Mouse (Mus musculus) stomach, postnatal 0 days (tissue): ENCODE results near the gene Tyk2. TPM values are rescaled to one million over a fixed set of nuclear protein-coding genes. Genes with fewer than 3 reads are reported as not detected.

ENCODE experiments used
- ATAC-seq: fragments of 200-750 bp; cut with Nextera tagmentation; 2 replicates; pipeline ENCODE4 v1.8.0; 2017; ENCODE audit not compliant: low FRiP score, low TSS enrichment
- DNase-seq: peaks from one replicate; pipeline ENCODE4 v3.0.0-alpha.2; 2016; ENCODE audit warnings: low spot score
- H3K27ac ChIP-seq: fragments of 300-500 bp; sonication (generic); replicated peaks from 2 replicates; pipeline ENCODE4 v1.5.1; 2014; ENCODE audit warnings: mild to moderate bottlenecking, control low read depth
- H3K27me3 ChIP-seq: fragments of 300-500 bp; sonication (generic); 2 replicates; pipeline ENCODE4 v1.6.1; 2014; ENCODE audit warnings: low read length; ENCODE audit not compliant: control insufficient read depth, insufficient read depth
- H3K36me3 ChIP-seq: fragments of 300-500 bp; sonication (generic); 2 replicates; pipeline ENCODE4 v1.6.1; 2014; ENCODE audit warnings: low read length, mixed read lengths; ENCODE audit not compliant: control insufficient read depth, insufficient read depth
- H3K4me1 ChIP-seq: fragments of 300-500 bp; sonication (generic); replicated peaks from 2 replicates; pipeline ENCODE4 v1.6.1; 2014; ENCODE audit warnings: antibody characterized with exemption; ENCODE audit not compliant: control insufficient read depth, insufficient read depth
- H3K4me2 ChIP-seq: fragments of 300-500 bp; sonication (generic); replicated peaks from 2 replicates; pipeline ENCODE4 v1.6.1; 2014; ENCODE audit warnings: low read depth, mild to moderate bottlenecking, control low read depth, moderate library complexity
- H3K4me3 ChIP-seq: fragments of 300-500 bp; sonication (generic); 2 replicates; pipeline ENCODE4 v1.5.1; 2014; ENCODE audit warnings: low read depth, low read length, control low read depth
- H3K9ac ChIP-seq: fragments of 300-500 bp; sonication (generic); 2 replicates; pipeline ENCODE4 v1.6.1; 2014; ENCODE audit warnings: mild to moderate bottlenecking, low read length, control low read depth, mixed read lengths
- H3K9me3 ChIP-seq: fragments of 300-500 bp; sonication (generic); 2 replicates; pipeline ENCODE4 v1.6.1; 2016; ENCODE audit warnings: low read length; ENCODE audit not compliant: control insufficient read depth
- CTCF ChIP-seq: IDR thresholded peaks from 2 replicates; pipeline ENCODE4 v1.5.1; 2016; ENCODE audit warnings: antibody characterized with exemption, low read depth, mild to moderate bottlenecking, moderate library complexity
- EP300 ChIP-seq: optimal IDR thresholded peaks from 2 replicates; pipeline ENCODE3; 2016; ENCODE audit warnings: antibody characterized with exemption
- WGBS: fragments of 180-500 bp; shearing (Covaris S2); extraction: QIAGEN DNeasy Blood & Tissue Kit; methylation state at CpG from one replicate; pipeline ENCODE4 v1.1.7; 2014; 5-methylcytosine and 5-hydroxymethylcytosine counted together
- polyA plus RNA-seq: library from polyadenylated mRNA; unstranded; fragments of >200 nt; fragmentation: Nextera tagmentation; extraction: Ambion mirVana; gene quantifications from 2 replicates; pipeline ENCODE4 v1.2.1, GENCODE M21; 2015

Gene Tyk2
- polyA plus RNA-seq, 1 experiment from 2014 or later = 6.8 TPM

DNA sequence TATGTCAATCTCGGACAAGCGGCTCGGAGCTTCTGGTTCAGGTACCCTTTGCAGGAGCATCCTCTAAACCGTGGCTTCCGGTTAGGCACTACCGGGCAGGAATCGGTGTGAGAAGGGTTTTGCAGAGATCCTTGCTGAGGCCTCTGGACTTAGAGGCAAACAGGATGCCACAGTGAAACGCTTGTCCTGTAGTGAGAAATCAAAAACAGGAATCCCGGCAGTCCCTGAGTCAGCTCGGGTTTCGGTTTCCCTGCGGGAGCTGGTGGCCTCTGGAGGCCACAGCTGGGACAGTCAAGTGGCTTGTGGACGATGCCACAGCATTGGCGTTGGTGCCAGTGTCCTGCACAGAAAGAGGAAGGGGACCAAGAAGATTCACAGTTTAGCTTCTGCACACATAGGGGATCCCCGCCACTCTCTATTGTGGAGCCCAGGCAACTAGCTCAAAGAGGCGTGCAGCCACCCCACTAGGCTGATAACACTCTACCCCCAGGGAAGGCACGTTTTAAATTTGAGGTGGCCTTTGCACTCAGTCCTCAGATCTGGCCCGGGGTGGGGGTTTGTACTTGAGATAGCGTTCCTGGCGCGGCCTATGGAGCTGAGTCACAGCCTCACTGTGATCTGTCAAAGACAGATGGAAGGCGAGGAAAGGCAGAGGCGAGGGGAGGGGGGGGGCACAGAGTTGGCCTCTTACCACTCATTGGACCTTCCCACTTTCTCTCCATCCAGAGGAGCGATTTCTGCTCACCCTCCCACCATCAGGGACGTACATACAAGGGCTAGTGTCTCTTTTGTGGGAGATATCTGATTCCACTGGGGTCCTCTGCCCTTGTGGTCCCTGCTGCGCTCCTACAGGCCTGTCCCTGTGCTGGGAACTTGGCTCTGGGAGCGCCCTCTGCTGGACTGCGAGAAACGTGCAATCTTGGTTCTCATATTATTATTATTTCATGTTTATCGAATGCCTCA, 37.4 kb upstream of the Tyk2 start:
- peak overlapping the region; percentile 84 for H3K27ac ChIP-seq
- no peaks in the 10 kb centered on the region for H3K36me3 ChIP-seq
- peak overlapping the region; percentile 23 for H3K4me3 ChIP-seq
- H3K9me3 ChIP-seq = no peaks in the 10 kb centered on the region
- peak overlapping the region; percentile 52 for H3K9ac ChIP-seq
- DNase-seq (peak; percentile 81), ATAC-seq (peak; percentile 59)
- WGBS = 18% methylated on average over 30 of the region's 30 CpGs
- H3K27me3 ChIP-seq = peaks cover 11% of the 10 kb centered on the region
- H3K4me2 ChIP-seq = peak overlapping the region; percentile 44
- peak; percentile 96 for TF ChIP-seq CTCF
- TF ChIP-seq EP300 = no peak
- H3K4me1 ChIP-seq = peaks cover 2% of the 10 kb centered on the region

DNA sequence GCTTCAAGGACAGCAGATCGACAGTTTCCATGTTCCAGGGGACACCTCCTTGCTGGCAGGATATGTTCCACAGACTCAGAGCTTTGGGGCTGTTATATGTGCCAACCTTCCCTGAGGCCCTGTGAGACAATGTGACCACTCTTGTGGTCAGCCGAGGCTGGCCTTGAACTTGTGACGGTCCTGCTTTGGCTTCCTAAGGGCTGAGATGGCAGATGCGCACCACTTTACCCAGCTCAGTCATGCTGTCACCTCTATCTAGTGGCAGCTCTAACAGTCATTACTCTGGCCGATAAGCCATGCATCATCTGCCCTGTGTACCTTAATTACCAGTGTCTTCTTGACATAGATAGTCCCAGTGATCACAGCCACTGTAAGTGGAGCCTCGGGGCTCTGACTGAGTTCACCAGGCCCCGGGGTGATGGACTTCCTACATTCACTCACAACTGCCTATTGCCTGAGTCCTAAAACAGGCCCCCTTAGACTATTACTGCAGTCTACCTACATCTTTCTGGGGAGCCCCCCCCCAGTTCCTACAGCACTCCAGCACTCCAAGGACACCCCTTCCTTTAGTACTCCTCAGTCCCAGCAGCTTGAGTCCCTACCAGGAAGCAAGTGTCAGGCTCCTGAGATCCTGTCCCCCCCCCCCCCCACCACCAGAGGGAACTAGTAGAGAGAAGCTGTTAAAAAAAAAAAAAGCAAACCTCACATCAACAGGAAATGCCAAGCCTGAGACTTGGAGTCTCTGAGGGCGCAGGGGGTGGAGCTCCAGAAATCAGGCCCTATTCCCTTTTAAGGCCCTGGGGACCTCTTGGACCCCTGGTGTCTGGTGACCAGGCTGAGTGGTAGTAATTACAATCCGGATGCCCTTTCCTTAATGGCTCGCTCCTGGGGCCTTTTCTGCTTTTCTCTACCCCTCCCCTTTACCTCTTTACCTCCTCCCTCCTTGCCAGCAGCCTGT, 36.4 kb upstream of the Tyk2 start:
- peak overlapping the region; percentile 52 for H3K9ac ChIP-seq
- no peaks in the 10 kb centered on the region for H3K36me3 ChIP-seq
- no peak for DNase-seq
- peak overlapping the region; percentile 84 for H3K27ac ChIP-seq
- 64% methylated on average over 10 of the region's 10 CpGs for WGBS
- no peak for ATAC-seq
- TF ChIP-seq EP300 (no peak), CTCF (0 out of 2 replicates have a peak, but pooled peaks have one; percentile 12)
- H3K4me3 ChIP-seq = peak overlapping the region; percentile 23
- peak overlapping the region; percentile 44 for H3K4me2 ChIP-seq
- H3K4me1 ChIP-seq = peaks cover 2% of the 10 kb centered on the region
- peaks cover 11% of the 10 kb centered on the region for H3K27me3 ChIP-seq
- H3K9me3 ChIP-seq = no peaks in the 10 kb centered on the region

DNA sequence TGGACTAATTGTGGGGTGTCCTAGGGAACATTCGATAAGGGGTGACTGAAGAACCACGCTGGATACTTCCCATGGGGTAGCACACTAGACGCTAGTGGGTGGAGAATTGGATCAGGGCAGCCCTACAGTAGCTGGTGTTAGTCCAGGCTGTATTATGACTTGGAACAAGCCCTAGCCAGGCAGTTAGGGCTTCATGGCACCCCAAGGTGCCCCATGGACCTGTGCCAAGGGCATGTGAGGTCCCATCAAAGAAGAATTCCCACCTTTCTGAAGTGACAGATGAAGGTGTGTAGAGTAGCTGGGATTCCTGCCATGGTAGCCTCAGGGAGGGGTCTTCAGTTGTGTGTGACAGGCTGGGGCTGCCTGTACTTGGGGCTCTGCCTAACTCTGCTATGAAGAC, 35.5 kb upstream of the Tyk2 start:
- Histone ChIP-seq H3K4me3 (peak overlapping the region; percentile 52), H3K4me1 (peaks cover 2% of the 10 kb centered on the region), H3K9me3 (no peaks in the 10 kb centered on the region), H3K4me2 (peak overlapping the region; percentile 85), H3K27ac (peak overlapping the region; percentile 24; the same call in 1 of the 2 replicates), H3K27me3 (peaks cover 11% of the 10 kb centered on the region), H3K9ac (no peak overlapping the region), H3K36me3 (no peaks in the 10 kb centered on the region)
- no peak for TF ChIP-seq CTCF
- no peak for TF ChIP-seq EP300
- ATAC-seq (no peak), DNase-seq (no peak)
- 34% methylated on average over 3 of the region's 3 CpGs for WGBS

DNA sequence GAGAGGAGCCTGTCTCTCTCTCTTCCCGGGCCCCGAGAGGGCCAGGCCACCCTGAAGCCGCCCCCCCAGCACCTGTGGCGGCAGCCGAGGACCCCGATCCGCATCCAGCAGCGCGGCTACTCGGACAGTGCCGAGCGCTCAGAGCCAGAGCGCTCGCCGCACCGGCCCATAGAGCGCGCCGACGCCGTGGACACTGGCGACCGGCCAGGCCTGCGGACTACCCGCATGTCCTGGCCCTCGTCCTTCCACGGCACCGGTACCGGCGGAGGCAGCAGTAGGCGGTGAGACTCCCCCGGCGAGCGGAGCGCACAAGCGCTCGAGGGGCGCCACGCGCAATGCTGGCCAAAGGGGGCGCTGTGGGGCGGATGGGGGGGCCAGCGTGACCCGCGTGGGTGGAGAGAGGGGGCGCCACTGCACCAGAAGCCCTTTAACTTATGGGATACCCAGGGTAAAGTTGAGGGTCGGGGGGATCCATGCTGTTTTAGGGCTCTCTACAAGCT, 35.0 kb upstream of the Tyk2 start:
- no peaks in the 10 kb centered on the region for H3K36me3 ChIP-seq
- peak; percentile 78 for TF ChIP-seq CTCF
- TF ChIP-seq EP300 = no peak
- ATAC-seq (0 out of 2 replicates have a peak, but pooled peaks have one; percentile 1), DNase-seq (peak; percentile 55)
- under 1% methylated on average over 46 of the region's 47 CpGs for WGBS
- H3K9me3 ChIP-seq = no peaks in the 10 kb centered on the region
- H3K9ac ChIP-seq = peak overlapping the region; percentile 59
- peaks cover 11% of the 10 kb centered on the region for H3K27me3 ChIP-seq
- H3K4me3 ChIP-seq = peak overlapping the region; percentile 52
- peaks cover 2% of the 10 kb centered on the region for H3K4me1 ChIP-seq
- H3K4me2 ChIP-seq = peak overlapping the region; percentile 85
- H3K27ac ChIP-seq = peak overlapping the region; percentile 24; the same call in 1 of the 2 replicates
